Mouse (Mus musculus) retina, embryonic 14.5 days (tissue): ENCODE results near the gene Gucy2d.

Experiments used
- DNase-seq: peaks from one replicate; pipeline ENCODE4 v3.0.0-alpha.2; 2015; ENCODE audit warnings: low spot score

Gucy2d gene

DNA sequence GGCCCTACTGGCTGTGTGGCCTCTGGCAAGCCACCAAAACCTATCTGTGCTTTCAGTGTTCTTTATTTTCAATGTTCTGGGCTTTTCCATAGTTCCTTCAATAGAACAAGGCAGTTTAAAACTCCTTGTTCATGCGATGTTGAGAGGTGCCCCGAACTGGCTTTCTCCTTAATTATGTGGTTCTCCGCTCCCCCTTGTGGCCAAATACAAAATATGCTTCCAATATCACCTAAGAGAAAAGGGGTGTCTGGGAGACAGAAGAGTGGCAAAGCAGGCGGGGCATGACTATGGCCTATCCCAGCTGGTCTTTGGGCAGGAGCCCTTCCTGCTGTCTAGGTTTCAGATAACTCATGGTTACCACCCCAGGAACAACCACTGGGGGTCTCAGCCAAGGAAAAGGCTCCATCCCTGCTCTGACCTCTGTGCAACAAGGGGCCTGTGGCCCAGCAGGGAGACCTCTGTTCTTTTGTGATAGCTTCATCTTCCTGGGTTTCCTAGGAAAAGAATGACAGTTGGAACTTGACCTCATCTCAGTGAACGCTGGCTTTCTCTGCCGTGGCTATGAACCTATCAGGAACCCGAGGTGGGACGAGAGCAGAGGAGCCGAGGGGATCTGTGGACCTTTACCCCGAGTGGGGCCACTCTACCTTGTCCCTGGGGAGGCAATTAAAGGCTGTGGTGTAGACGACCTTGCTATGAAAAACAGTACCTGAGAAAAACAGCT, 7.5 kb downstream of the Gucy2d start:
- peak; percentile 74 for DNase-seq

DNA sequence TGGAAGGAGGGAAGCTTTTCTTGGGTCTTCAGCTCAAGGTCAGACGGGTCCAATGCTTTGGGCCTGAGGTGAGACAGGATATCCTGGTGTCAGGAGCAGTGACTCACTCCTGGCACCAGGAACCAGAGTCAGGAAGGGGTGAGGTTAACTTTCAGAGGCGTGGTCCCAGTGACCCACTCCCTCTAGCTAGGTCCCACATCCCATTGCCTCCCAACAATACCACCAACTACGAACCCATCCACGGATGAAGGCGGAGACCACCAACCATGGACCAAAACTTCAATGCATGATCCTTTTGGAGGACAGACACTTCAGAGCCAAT, 8.1 kb downstream of the Gucy2d start:
- DNase-seq: no peak

DNA sequence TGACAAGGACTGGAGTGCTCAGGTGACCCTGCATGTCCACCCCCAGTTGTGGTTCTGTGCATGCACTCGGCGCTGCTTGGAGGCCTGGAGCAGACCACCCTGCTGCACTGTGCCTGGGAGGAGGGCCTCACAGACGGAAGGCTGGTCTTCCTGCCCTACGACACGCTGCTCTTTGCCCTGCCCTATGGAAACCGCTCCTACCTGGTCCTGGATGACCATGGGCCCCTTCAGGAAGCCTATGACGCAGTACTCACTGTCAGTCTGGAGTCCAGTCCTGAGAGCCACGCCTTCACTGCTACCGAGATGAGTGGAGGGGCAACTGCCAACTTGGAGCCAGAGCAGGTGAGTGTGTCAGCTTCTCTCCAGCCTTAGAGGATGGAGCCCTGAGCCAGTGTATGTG, 9.5 kb downstream of the Gucy2d start:
- no peak for DNase-seq

DNA sequence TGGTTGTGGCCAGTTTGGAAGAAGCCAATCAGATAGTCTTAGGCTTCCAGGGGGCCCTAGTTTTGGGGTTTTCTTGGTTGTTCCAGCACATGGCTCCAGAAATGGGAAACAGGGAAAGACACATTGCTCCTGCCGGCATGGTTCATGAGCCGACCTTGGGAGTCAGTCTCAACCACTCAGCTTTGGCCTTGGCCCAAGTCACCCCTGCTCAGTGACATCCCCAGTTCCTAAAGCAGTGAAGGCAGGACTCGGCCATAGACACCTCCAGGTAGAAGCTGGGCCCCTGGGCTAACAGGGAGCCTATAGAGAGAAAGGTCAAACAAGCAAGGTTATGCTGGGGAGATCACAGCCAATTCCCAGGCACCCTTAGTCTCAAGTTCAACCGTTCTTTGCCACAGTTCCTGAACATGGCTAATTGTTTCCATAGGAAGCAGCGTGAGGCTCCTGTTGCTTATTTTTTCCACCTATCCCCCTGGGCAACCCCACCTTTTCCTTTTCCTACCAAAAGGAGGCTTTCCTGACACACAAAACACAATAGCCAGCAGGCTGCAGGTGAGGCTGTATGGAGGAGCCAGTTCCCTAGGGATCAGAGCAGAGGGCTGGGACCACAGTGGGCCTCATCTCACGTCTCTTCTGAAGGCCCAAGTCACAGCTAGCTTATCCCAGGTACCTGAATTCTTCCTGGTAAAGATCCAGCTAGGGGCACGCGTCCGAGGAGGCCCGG, 14.3 kb downstream of the Gucy2d start:
- no peak for DNase-seq

DNA sequence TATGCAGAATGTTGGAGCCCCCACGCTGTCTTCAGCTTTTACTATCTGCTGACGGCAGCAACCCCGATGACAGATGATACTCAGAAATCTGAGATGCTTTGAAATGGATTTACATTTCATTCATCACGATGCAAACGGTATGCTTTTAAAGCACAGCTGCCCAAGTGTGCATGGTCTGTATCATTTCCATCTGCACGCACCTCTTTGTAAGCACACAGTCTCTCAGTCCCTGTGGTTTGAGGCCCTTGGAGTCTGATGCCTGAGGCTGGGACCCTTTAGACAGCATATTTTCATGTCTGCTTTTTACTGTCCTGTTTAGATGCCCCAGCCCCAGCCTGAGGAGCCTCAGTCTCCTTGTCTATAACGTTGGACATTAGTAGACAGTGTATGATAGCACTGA, 20.1 kb downstream of the Gucy2d start:
- DNase-seq: no peak

DNA sequence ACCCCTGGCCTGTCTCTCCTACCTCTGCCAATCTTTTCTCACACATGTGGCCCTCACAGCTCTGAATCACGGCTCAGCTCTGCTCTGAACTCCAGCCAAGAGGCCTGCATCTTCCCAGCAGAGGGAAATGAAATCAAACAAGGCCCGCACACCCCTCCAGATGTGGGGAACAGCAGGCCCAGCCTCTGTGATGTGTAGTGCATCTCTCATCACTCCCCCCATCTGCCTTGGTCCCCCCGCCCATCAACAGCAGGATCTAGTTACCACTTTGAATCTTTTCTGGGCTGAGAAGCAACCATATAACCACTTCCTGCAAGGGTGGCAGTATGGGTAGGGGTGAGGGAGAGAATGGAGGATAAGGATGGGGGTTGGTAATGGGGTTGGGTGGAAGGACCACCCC, 28.9 kb downstream of the Gucy2d start:
- DNase-seq: no peak

DNA sequence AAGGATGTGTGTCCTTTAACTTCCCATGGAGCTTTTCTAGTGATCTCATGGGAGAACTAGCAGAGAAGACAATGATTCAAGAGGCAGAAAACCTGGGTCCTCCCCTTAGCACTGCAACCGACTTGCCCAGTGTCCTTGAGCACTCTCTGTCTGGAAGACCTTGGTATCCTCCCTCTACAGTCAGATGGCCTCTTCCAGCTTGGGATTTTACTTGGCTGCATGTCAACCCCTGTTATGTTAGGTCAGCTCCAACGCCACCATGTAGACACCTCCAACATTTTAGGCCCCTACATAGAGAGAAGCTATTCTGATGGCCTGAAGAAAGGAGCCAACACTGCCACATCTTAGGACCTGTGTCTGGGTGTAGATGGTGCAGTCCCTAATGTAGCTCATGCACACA, 32.3 kb downstream of the Gucy2d start:
- no peak for DNase-seq

DNA sequence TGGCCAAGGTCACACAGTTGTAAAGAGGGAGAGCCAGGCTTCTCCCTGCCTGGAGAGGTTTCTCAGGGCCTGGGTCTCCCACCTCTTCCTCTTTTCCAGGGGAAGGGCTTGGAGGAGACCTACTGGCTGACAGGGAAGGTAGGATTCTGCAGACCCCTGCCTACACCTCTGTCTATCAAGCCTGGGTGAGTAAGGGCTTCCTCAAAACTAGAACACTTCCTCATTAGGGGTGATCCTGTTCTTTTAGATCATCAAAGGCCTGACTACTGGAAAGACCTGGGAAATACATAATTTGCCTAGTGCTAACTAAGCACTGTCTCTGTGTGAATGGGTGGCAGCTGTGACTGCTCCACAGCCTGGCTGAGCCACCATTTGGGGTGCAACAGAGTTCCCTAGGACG, 34.3 kb downstream of the Gucy2d start:
- no peak for DNase-seq

DNA sequence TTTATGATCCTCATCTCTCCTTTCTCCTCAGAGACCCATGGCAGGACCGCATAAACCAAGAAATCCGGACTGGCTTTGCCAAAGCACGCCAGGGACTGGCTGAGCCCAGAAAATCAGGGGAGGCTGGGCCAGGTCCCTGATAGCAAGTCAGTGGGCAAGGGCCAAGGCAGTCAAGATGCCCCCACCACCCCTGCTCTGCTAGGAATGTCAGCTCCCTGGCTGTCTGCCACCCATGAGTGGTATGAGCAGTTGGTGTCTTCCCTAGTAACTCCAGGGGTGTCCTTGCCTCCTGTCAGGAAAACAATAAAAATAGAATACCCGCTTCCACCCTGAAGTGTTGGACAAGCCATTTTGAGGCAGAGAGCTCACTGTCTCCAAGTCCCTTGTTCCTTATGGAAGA, 36.9 kb downstream of the Gucy2d start:
- no peak for DNase-seq

DNA sequence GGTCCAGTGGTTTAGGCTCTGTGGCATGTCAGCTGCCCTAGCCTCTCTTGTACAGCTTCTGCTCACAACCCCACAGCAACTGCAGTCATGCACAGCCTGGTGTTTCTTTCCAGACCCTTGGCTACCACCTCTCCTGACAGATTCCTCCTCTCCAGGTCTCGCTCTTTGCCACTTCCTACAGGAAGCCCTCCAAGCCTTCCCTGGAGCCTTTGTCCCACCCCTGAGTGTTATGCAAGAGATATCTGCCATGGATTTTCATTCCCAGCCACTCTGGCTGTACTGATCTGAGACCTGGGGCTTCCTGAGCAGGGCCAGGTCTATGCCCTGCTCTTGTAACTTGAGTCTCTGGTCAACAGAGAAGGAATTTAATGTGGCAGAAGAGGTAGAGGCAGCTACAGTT, 40.3 kb downstream of the Gucy2d start:
- no peak for DNase-seq

DNA sequence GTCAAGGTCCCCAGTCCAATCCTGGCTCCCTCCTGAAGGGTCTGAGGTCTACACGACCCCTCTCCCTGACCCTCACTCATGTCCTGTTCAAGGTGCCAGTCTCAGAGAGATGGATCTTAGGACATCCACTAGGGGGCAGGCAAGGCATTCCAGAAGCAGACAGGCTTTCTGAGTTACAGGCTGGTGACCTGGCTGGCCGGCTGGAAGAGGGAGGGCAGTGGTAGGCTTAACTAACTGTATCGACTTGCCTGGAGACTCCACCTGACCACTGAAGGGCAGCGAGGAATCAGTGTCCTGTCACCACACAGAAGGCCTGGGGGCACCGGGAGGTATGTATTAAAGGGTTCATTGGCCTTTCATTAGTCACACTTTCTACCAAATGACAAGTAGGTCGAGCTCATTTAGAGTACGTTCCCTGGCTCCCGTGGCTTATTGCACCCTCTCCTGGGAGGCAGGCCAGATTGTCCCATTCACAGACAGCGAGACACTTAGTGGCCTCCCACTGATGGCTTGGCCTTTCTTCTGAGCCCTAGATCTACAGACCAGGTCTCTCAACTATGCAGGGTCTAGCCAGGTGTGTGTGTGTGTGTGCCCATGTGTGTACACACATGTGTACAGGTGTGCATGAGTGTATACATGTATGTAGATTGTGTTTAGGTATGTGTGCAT, 41.0 kb downstream of the Gucy2d start:
- peak; percentile 93 for DNase-seq

DNA sequence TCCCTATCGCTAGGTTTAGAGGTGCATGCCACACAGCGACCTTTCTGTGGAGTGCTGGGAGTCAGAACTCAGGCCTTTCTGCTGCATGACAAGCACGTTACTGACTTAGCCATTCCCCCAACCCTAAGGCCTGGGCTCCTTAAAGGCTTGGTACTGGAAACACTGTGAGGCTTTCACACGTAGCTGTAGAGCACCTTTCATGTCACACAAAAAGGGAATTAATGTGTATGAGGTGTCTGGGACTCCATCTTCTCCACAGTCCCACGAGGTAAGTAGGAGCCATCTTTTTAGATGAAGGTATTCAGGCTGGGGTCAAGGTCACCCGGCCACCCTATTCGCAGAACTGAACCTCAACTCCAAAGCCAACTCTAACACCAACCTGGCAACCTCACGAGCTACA, 41.6 kb downstream of the Gucy2d start:
- no peak for DNase-seq

DNA sequence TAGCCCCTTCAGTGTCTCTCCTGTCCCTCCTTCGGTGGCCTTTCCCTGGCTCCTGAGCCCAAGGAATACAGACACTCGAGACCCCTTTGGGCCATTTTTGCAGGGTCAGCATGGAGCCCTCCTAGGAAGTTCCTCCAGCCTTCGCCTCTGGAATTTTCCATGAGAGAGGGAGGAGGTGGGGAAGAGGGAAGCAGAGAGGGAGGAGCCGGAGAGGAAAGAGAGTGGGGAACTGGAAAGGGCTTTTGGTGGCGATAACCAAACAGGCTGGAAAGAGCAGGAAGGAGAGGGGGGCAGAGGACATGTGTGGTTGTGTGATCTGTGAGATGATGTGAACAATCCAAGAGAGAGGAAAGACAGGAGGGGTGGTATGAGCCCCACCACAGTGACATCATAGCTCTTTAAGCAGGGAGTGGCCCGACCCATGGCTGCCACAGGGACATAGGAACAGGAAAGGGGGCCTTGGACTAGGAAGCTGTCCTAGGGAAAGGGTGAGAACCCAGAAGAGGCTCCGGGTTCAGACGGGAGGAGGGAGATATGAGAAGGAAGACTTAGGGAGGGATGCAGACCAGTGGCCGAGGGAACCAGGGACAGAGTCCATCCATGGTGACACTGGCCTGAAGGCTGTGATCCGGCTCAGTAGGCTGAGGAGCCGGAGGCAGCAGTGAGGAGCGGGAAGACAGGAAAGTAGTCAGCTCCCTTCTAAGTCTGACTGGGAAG, 42.5 kb downstream of the Gucy2d start:
- no peak for DNase-seq

DNA sequence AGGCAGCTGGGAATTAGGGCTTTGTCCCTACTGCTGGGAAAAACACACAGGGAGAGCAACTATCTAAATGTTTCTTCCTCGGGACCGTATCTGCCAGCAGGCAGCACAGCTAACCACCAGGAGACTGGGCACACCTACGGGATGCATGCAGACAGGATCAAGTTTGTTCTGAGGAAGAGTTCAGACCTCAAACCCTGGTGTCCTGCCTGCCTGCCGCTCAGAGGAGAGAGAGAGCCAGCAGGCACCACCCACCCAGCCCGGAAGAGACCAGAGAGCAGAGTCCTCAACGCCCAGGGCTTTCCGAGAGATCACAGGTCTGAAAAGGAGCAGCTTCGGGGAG, 43.0 kb downstream of the Gucy2d start:
- no peak for DNase-seq

DNA sequence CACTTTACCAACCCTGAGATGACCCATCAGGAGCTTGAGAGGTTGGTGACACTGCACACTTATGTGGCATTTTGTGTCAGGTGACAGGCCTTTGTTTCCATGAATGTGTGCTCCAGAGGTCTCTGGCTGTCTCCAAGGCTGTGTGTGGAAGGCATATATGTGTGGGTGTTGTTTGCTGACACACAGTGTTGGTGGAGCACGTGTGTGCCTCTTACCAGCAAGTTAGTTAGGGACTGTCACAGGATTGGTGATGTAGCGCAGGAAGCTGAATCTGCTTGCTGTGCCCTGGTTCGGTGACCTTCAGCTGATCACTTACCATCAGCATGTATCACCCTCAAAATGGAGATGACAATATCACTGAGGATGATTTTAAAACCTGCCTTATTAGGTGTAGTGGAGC, 44.7 kb downstream of the Gucy2d start:
- DNase-seq: no peak

DNA sequence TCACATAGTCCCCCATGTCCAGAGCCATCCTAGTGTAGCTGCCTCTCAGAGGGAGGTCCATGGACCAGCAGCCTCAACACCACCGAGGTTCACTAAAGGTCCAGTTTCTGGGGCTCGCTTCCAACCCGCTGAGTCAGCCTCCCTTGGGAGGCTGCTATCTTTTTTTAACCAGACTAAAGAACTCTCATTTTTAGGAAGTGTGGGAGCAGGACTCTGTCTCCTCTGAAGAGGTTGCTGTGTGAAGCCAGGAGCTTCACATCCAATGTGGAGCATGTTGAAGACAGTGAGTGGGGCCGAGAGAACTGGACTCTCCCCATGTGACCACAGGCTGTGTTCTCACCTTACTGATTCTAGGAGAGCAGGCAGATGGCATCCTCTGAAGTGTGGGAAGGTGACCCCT, 45.3 kb downstream of the Gucy2d start:
- DNase-seq: no peak

DNA sequence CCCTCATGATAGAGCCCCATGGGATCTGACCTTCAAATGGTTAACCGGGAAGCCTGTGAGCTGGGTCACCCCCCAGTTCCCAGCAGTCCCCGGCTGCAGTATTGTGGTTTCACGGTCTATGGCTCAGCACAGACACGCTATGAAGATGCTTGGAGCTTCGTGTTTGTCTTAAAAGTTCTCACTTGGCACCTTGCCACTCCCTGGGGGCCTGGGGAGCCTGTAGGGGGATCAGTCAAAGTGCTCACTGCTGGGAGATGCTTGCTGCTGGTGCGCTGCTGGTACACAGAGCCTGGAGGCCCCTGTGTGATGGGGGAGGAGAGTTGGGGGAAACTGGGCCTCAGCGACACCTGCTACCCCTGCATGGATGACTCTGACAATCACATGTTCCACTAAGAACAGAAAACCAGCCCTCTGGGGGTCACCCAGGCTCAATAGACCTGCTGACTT, 46.3 kb downstream of the Gucy2d start:
- no peak for DNase-seq

DNA sequence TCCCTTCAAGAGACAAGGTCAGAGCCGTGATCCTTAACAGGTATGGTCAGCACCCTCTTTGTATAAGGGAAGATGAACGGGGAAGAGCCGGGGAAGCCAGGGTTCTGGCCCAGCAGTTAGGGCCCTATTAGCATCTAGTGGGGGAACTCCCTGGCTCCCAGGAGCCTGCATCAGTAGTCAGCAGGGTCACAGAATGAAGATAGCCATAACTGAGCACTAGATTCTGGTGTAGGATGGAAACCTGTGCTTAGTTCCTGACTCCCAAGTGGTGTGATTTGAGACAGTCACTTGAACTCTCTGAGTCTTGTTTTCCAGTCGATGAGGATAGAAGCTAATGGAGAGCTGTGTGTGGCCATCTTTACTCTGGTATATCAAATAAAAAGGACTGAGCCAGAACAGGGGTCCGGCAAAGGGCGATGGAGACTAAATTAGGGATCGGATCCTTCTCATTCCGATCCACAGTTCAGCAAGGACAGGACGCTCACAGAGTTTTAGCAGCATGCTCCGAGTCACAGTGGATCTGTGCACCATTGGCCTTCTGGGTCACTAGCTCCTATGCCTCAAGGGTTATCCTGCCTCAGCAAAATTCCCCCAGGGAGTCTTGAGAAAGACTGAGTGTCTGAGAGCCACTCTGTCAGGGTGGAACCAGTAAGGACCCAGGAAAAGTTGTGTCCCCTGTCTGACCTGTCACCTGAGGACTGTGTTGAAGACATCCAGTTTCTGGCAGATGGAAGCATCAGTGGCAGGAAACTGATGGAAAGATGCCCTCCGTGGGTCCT, 47.2 kb downstream of the Gucy2d start:
- no peak for DNase-seq

DNA sequence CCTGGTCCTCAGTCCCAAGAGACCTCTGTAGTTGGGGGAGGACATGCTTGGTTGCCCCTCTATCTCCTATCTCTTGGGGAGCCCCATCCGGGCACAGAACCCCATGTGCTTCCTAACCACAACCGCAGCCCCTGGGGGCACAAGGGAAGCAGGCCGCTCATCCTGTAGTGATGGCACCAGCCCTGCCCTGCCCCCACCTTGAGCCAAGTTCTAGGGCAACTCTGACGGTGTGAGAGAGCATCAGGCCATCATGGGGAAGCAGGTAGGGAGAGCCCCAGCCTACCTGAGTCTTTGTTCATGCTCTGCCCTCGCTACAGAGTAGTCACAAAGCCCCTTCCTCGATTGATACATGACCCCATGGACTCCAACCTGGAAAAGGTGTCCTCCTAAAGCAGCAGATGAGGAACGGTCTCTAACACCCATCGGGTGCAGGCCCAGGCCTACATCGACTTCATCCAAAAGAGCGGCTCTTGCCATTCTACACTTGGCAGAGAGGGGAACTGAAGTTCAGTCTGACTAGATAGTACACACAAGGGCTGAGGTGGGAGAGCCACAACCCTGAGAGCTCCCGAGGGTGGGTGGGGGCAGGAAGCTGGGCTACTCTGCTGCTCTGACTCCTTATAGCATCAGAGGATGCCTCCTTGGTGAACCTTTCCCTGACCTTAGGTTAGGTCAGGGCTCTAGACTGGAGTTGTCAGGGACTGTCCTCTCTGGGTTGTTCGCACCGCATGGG, 48.3 kb downstream of the Gucy2d start:
- no peak for DNase-seq

DNA sequence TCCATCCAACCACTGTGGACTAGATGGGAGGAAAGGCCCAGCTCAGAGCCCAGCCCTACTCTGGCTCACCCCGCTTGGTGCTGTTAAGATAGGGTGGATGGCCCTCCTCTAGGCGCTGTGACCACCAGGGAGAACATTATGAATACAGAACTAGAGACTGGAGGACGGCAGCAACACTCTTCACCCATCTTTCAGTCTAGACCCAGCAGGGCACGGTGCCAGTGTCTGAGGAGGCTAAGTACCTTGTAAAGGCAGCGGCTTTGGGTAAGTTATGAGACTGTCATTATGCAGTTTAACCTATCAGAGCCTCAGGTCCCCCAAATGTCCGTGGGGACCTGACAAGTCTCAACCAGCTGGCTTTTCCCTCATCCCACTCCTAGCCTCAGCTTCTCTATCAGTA, 48.9 kb downstream of the Gucy2d start, which contains the start of gene Lrrc32:
Lrrc32 (plus strand) TSS at position 153 of the 400 bp plus-strand sequence.
- no peak for DNase-seq

DNA sequence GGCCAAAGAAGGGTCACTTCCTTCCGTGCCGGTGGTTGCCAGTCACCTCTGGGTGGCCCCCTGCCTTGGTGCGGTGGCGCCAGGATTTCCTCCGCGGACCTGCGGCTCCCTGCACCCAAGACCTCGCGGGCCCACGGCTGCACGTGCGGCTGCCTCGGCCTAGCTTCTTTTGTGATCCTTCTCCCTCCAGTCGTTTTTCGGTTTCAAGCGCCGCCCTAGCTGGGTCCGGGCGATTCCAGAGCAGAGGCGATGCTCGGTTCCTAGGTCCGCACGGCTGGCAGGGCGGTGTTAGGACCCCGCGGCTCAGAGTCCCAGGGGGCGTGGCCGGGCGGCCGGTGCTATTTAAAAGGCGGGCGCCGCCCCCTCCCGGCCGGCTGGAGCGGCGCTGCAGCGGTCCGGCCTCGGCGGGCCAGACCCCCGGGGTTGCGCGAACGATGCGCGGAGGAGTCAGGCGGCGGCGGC, 49.4 kb downstream of the Gucy2d start:
- peak; percentile 92 for DNase-seq
